Comparison of ENCODE assay signal across 27 mouse cellular contexts in the genomic region with DNA sequence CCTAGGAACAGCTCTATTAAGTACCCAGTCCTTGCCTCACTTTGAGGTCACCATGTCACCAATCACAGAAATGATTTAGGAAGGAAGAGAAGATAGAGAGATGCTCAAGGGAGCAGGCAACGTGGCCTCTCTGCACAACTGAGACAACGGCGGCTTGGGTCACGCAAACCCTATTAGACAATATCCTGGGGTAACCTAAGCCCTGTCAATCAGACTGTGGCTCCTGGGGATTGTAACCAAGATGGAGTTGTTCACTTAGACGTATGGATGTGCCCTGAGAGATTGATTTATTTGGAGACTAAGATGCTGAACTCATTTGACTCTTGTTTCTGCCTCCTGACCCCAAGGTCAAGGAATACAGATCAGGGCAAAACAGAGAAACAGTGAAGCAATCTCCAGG. TPM values are rescaled to one million over a fixed set of nuclear protein-coding genes. Genes with fewer than 3 reads are reported as not detected.
DNase-seq lines count a peak whose midpoint lies in the region; ATAC-seq lines count a peak whose summit lies in the region.
"Had no signal": no experiment of that assay in that cellular context is flagged by ENCODE, and none has a peak within 500 bp of the region (broad histone marks: within the 10 kb centered on the region; RNA-seq: fewer than 3 reads in every experiment).

No protein-coding gene starts in this region.

- 0 out of 2 replicates have a peak, but pooled peaks have one; percentile 46 for ATAC-seq in hindbrain, embryonic 12.5 days (ENCODE audit: low FRiP score)
- ATAC-seq in hindbrain, embryonic 14.5 days (ENCODE audit: low FRiP score): no peak
- ATAC-seq in neural tube, embryonic 13.5 days (ENCODE audit: low read depth): no peak
- ATAC-seq in neural tube, embryonic 15.5 days (ENCODE audit: low FRiP score): no peak
- ATAC-seq: forebrain, embryonic 13.5 days; liver, postnatal 0 days; lung, postnatal 0 days had no signal

- no peaks in the 10 kb centered on the region for H3K27me3 ChIP-seq in hindbrain, embryonic 12.5 days
- H3K27me3 ChIP-seq in hindbrain, embryonic 14.5 days (ENCODE audit: control insufficient read depth, insufficient read depth, low read length): no peaks in the 10 kb centered on the region
- H3K27me3 ChIP-seq in neural tube, embryonic 13.5 days: no peaks in the 10 kb centered on the region
- no peaks in the 10 kb centered on the region for H3K27me3 ChIP-seq in neural tube, embryonic 15.5 days (replicated peaks)
- H3K27me3 ChIP-seq: embryonic facial prominence, embryonic 13.5 days; forebrain, embryonic 13.5 days; heart, embryonic 15.5 days; limb, embryonic 12.5 days; stomach, embryonic 15.5 days had no signal

- DNase-seq in hindbrain, embryonic 14.5 days (ENCODE audit: low spot score): no peak
- DNase-seq in embryo, embryonic 9.5 days (ENCODE audit: extremely low spot score): peak; percentile 18
- DNase-seq in mesoderm, embryonic 11.5 days (ENCODE audit: low read depth, low spot score): peak; percentile 35
- no peak for DNase-seq in right cerebral cortex, postnatal 25 days
- no peak for DNase-seq in adrenal gland, adult 18-20 months (ENCODE audit: low spot score in 2 of 2)
- DNase-seq: adrenal gland, adult 8-10 months; cerebellum, adult 11-12 months; cerebellum, postnatal 25 days; heart, postnatal 36 days; kidney, adult 8-10 months; kidney, postnatal 14 days; layer of hippocampus, postnatal 36 days; liver, postnatal 0 days; right cerebral cortex, postnatal 4 days; thymus, postnatal 4 days had no signal

- no peak overlapping the region for H3K4me3 ChIP-seq in hindbrain, embryonic 12.5 days
- no peak overlapping the region for H3K4me3 ChIP-seq in hindbrain, embryonic 14.5 days (replicated peaks; ENCODE audit: low read length)
- H3K4me3 ChIP-seq in neural tube, embryonic 13.5 days: no peak overlapping the region
- no peak overlapping the region for H3K4me3 ChIP-seq in neural tube, embryonic 15.5 days (replicated peaks)
- H3K4me3 ChIP-seq: embryonic facial prominence, embryonic 13.5 days; erythroblast, embryonic 14.5 days; forebrain, embryonic 13.5 days; heart, embryonic 15.5 days; limb, embryonic 12.5 days; stomach, embryonic 15.5 days had no signal

- peaks cover 10% of the 10 kb centered on the region for H3K4me1 ChIP-seq in hindbrain, embryonic 12.5 days
- H3K4me1 ChIP-seq in hindbrain, embryonic 14.5 days (replicated peaks; ENCODE audit: control insufficient read depth, insufficient read depth, low read length): 0 out of 2 replicates have a peak, but pooled peaks cover 6% of the 10 kb centered on the region
- peaks cover 10% of the 10 kb centered on the region for H3K4me1 ChIP-seq in neural tube, embryonic 13.5 days (replicated peaks)
- peaks cover 7% of the 10 kb centered on the region; the same call in 1 of the 2 replicates for H3K4me1 ChIP-seq in neural tube, embryonic 15.5 days
- H3K4me1 ChIP-seq: heart, embryonic 15.5 days; stomach, embryonic 15.5 days had no signal

- H3K9ac ChIP-seq in hindbrain, embryonic 12.5 days: no peak overlapping the region
- no peak overlapping the region for H3K9ac ChIP-seq in hindbrain, embryonic 14.5 days
- no peak overlapping the region for H3K9ac ChIP-seq in neural tube, embryonic 13.5 days
- no peak overlapping the region for H3K9ac ChIP-seq in neural tube, embryonic 15.5 days (replicated peaks)
- H3K9ac ChIP-seq: embryonic facial prominence, embryonic 13.5 days; forebrain, embryonic 13.5 days; heart, embryonic 15.5 days; limb, embryonic 12.5 days; liver, postnatal 0 days; stomach, embryonic 15.5 days had no signal

- H3K27ac ChIP-seq in hindbrain, embryonic 12.5 days: peak overlapping the region; percentile 31; the same call in 1 of the 2 replicates
- H3K27ac ChIP-seq in hindbrain, embryonic 14.5 days: no peak overlapping the region
- 0 out of 2 replicates have a peak overlapping the region, but pooled peaks have one; percentile 5 for H3K27ac ChIP-seq in neural tube, embryonic 13.5 days (replicated peaks)
- H3K27ac ChIP-seq in neural tube, embryonic 15.5 days (replicated peaks): no peak overlapping the region
- H3K27ac ChIP-seq: embryonic facial prominence, embryonic 13.5 days; forebrain, embryonic 13.5 days; heart, embryonic 15.5 days; limb, embryonic 12.5 days; macrophage; stomach, embryonic 15.5 days had no signal

- no peak overlapping the region for H3K4me2 ChIP-seq in hindbrain, embryonic 12.5 days (replicated peaks)
- no peak overlapping the region for H3K4me2 ChIP-seq in hindbrain, embryonic 14.5 days (replicated peaks)
- H3K4me2 ChIP-seq in neural tube, embryonic 13.5 days: no peak overlapping the region
- no peak overlapping the region for H3K4me2 ChIP-seq in neural tube, embryonic 15.5 days
- H3K4me2 ChIP-seq: embryonic facial prominence, embryonic 13.5 days; forebrain, embryonic 13.5 days; heart, embryonic 15.5 days; limb, embryonic 12.5 days; liver, embryonic 11.5 days; stomach, embryonic 15.5 days had no signal

- H3K9me3 ChIP-seq in hindbrain, embryonic 12.5 days (replicated peaks): 0 out of 2 replicates have a peak, but pooled peaks cover 3% of the 10 kb centered on the region
- H3K9me3 ChIP-seq in hindbrain, embryonic 14.5 days (ENCODE audit: control insufficient read depth, low read length): no peaks in the 10 kb centered on the region
- no peaks in the 10 kb centered on the region for H3K9me3 ChIP-seq in neural tube, embryonic 13.5 days
- H3K9me3 ChIP-seq in neural tube, embryonic 15.5 days (replicated peaks): no peaks in the 10 kb centered on the region
- H3K9me3 ChIP-seq: embryonic facial prominence, embryonic 13.5 days; forebrain, embryonic 13.5 days; heart, embryonic 15.5 days; stomach, embryonic 15.5 days had no signal

- WGBS in hindbrain, embryonic 12.5 days: 43% methylated on average over 5 of the region's 5 CpGs
- 43% methylated on average over 5 of the region's 5 CpGs for WGBS in hindbrain, embryonic 14.5 days
- WGBS in neural tube, embryonic 13.5 days: 54% methylated on average over 5 of the region's 5 CpGs
- 64% methylated on average over 5 of the region's 5 CpGs for WGBS in neural tube, embryonic 15.5 days

- peaks cover 34% of the 10 kb centered on the region for H3K36me3 ChIP-seq in hindbrain, embryonic 12.5 days
- peaks cover 28% of the 10 kb centered on the region for H3K36me3 ChIP-seq in hindbrain, embryonic 14.5 days (replicated peaks; ENCODE audit: control insufficient read depth, insufficient read depth)
- H3K36me3 ChIP-seq in neural tube, embryonic 13.5 days: peaks cover 38% of the 10 kb centered on the region
- peaks cover 35% of the 10 kb centered on the region for H3K36me3 ChIP-seq in neural tube, embryonic 15.5 days

RNA-seq across cellular contexts. Expression of a gene that starts 18.1 kb away (rescaled TPM):
- polyA plus RNA-seq in hindbrain, embryonic 12.5 days (2016; fragmentation: Nextera tagmentation; extraction: Ambion mirVana): 100 and 106 TPM in 2 replicates
- polyA plus RNA-seq in hindbrain, embryonic 14.5 days (2014; fragmentation: Nextera tagmentation; extraction: Ambion mirVana): 117 and 126 TPM in 2 replicates
- polyA plus RNA-seq in neural tube, embryonic 13.5 days (2015; fragmentation: Nextera tagmentation; extraction: Ambion mirVana): 122 and 126 TPM in 2 replicates
- polyA plus RNA-seq in neural tube, embryonic 15.5 days (2015; fragmentation: Nextera tagmentation; extraction: Ambion mirVana): 109 and 121 TPM in 2 replicates
- total RNA-seq in adrenal gland, adult 18-20 months (2021): 10 to 100 TPM; 52.2 to 81.3 TPM

RNA-seq across cellular contexts. Expression of a gene that starts 29.7 kb away (rescaled TPM):
- polyA plus RNA-seq in hindbrain, embryonic 12.5 days (2016; fragmentation: Nextera tagmentation; extraction: Ambion mirVana): 0.64 and 0.97 TPM in 2 replicates
- 2.6 and 3.1 TPM in 2 replicates for polyA plus RNA-seq in hindbrain, embryonic 14.5 days (2014; fragmentation: Nextera tagmentation; extraction: Ambion mirVana)
- 1.2 and 1.5 TPM in 2 replicates for polyA plus RNA-seq in neural tube, embryonic 13.5 days (2015; fragmentation: Nextera tagmentation; extraction: Ambion mirVana)
- 2.7 and 2.8 TPM in 2 replicates for polyA plus RNA-seq in neural tube, embryonic 15.5 days (2015; fragmentation: Nextera tagmentation; extraction: Ambion mirVana)
- total RNA-seq in adrenal gland, adult 18-20 months (2021): under 1 TPM; 0.60 to 0.93 TPM

RNA-seq across cellular contexts. Expression of a gene that starts 32.3 kb away (rescaled TPM):
- polyA plus RNA-seq in hindbrain, embryonic 12.5 days (2016; fragmentation: Nextera tagmentation; extraction: Ambion mirVana): 186 and 189 TPM in 2 replicates
- polyA plus RNA-seq in hindbrain, embryonic 14.5 days (2014; fragmentation: Nextera tagmentation; extraction: Ambion mirVana): 185 and 194 TPM in 2 replicates
- polyA plus RNA-seq in neural tube, embryonic 13.5 days (2015; fragmentation: Nextera tagmentation; extraction: Ambion mirVana): 157 and 160 TPM in 2 replicates
- polyA plus RNA-seq in neural tube, embryonic 15.5 days (2015; fragmentation: Nextera tagmentation; extraction: Ambion mirVana): 162 and 168 TPM in 2 replicates
- total RNA-seq in adrenal gland, adult 18-20 months (2021): 100 to 1,000 TPM; 131 to 145 TPM

Comparison
In these comparisons a context has a peak if more than half of its experiments do, and no peak if none do; other contexts are left out.
1. H3K27ac ChIP-seq: peak in hindbrain, embryonic 12.5 days (single experiment) and neural tube, embryonic 13.5 days (single experiment); none in hindbrain, embryonic 14.5 days (single experiment) and neural tube, embryonic 15.5 days (single experiment).
2. DNase-seq: peak in embryo, embryonic 9.5 days (single experiment) and mesoderm, embryonic 11.5 days (single experiment); none in hindbrain, embryonic 14.5 days (single experiment), right cerebral cortex, postnatal 25 days (single experiment) and adrenal gland, adult 18-20 months (0 of 2).